In the genomic region with DNA sequence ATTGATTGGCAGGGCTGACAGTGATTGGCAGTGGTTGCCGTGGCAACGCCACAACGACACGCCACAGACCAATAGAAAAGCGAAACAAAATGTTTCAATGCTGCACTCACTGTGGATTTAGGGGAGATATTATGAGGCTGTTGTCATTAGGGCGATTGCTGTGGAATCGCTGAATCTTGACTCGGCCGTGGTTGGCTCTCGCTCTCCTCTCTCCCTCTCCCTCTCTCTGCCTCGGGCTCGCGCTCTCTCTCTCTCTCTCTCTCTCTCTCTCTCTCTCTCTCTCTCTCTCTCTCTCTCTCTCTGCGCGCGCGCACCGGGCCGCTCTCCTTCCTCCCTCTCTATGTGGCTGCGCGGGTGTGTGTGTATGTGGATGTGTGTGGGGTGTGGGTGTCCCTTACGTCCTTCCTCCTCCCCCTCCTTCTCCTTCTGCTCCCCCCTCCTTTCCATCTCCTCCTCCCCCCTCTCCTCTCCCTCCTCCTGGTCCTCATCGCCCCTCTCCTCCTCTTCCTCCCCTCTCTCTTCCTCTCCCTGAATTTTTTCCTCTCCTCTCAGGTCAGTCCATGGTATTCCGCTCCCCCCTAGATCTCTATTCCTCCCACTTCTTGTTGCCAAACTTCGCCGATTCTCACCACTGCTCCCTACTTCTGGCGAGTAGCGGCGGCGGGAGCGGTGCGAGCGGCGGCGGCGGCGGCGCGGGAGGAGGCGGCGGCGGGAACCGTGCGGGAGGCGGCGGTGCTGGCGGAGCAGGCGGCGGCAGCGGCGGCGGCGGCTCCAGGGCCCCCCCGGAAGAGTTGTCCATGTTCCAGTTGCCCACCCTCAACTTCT, we compare ENCODE assay signal across 8 mouse cellular contexts. TPM values are rescaled to one million over a fixed set of nuclear protein-coding genes. Genes with fewer than 3 reads are reported as not detected.
DNase-seq lines count a peak whose midpoint lies in the region; ATAC-seq and TF ChIP-seq lines count a peak whose summit lies in the region.
"Had no signal": no experiment of that assay in that cellular context is flagged by ENCODE, and none has a peak within 500 bp of the region (broad histone marks: within the 10 kb centered on the region; RNA-seq: fewer than 3 reads in every experiment).

No protein-coding gene starts in this region.

- no peak overlapping the region for H3K9ac ChIP-seq in lung, postnatal 0 days (replicated peaks; ENCODE audit: low read depth)
- peak overlapping the region; percentile 91 for H3K9ac ChIP-seq in forebrain, embryonic 11.5 days (ENCODE audit: low read length)
- H3K9ac ChIP-seq in liver, embryonic 12.5 days, result no peak overlapping the region
- no peak overlapping the region for H3K9ac ChIP-seq in stomach, postnatal 0 days (ENCODE audit: low read length)

- no peak for TF ChIP-seq EP300 in lung, postnatal 0 days (IDR thresholded peaks at IDR 0.05)
- no peak for TF ChIP-seq EP300 in stomach, postnatal 0 days (optimal IDR thresholded peaks at IDR 0.05)

- no peaks in the 10 kb centered on the region for H3K36me3 ChIP-seq in lung, postnatal 0 days (ENCODE audit: insufficient read depth, low read length)
- no peaks in the 10 kb centered on the region for H3K36me3 ChIP-seq in forebrain, embryonic 11.5 days (ENCODE audit: control insufficient read depth, insufficient read depth, low read length)
- H3K36me3 ChIP-seq in liver, embryonic 12.5 days, result no peaks in the 10 kb centered on the region
- no peaks in the 10 kb centered on the region for H3K36me3 ChIP-seq in stomach, postnatal 0 days (ENCODE audit: control insufficient read depth, insufficient read depth, low read length)

- H3K4me2 ChIP-seq in lung, postnatal 0 days (replicated peaks; ENCODE audit: low read depth, low read length), result peak overlapping the region; percentile 41
- H3K4me2 ChIP-seq in forebrain, embryonic 11.5 days (ENCODE audit: low read depth, low read length, severe bottlenecking), result peak overlapping the region; percentile 71
- H3K4me2 ChIP-seq in liver, embryonic 12.5 days, result peak overlapping the region; percentile 37
- H3K4me2 ChIP-seq in stomach, postnatal 0 days (replicated peaks; ENCODE audit: low read depth), result peak overlapping the region; percentile 42

- ATAC-seq in lung, postnatal 0 days, result no peak
- peak; percentile 68 for ATAC-seq in forebrain, embryonic 11.5 days (replicated peaks; ENCODE audit: low FRiP score)
- ATAC-seq in liver, embryonic 12.5 days, result no peak
- ATAC-seq in stomach, postnatal 0 days (ENCODE audit: low FRiP score, low TSS enrichment), result no peak

- H3K9me3 ChIP-seq in lung, postnatal 0 days (ENCODE audit: low read length), result no peaks in the 10 kb centered on the region
- H3K9me3 ChIP-seq in forebrain, embryonic 11.5 days (ENCODE audit: control insufficient read depth, low read length), result no peaks in the 10 kb centered on the region
- H3K9me3 ChIP-seq in liver, embryonic 12.5 days (replicated peaks), result no peaks in the 10 kb centered on the region
- no peaks in the 10 kb centered on the region for H3K9me3 ChIP-seq in stomach, postnatal 0 days (ENCODE audit: control insufficient read depth, low read length)

- H3K27ac ChIP-seq in lung, postnatal 0 days (ENCODE audit: low read length), result no peak overlapping the region
- peak overlapping the region; percentile 88 for H3K27ac ChIP-seq in forebrain, embryonic 11.5 days (ENCODE audit: low read depth, low read length)
- H3K27ac ChIP-seq in liver, embryonic 12.5 days, result no peak overlapping the region
- no peak overlapping the region for H3K27ac ChIP-seq in stomach, postnatal 0 days (replicated peaks)

- no peak for TF ChIP-seq CTCF in lung, postnatal 0 days (IDR thresholded peaks at IDR 0.05)
- TF ChIP-seq CTCF in stomach, postnatal 0 days (IDR thresholded peaks at IDR 0.05; ENCODE audit: low read depth), result no peak

- H3K27me3 ChIP-seq in lung, postnatal 0 days (replicated peaks; ENCODE audit: insufficient read depth, low read length), result peaks cover 93% of the 10 kb centered on the region
- H3K27me3 ChIP-seq in forebrain, embryonic 11.5 days (ENCODE audit: control insufficient read depth, insufficient read depth, low read length), result peaks cover 50% of the 10 kb centered on the region
- H3K27me3 ChIP-seq in liver, embryonic 12.5 days (replicated peaks), result peaks cover 100% of the 10 kb centered on the region
- H3K27me3 ChIP-seq in stomach, postnatal 0 days (ENCODE audit: control insufficient read depth, insufficient read depth, low read length), result peaks cover 44% of the 10 kb centered on the region

- peak overlapping the region; percentile 12; the same call in 1 of the 2 replicates for H3K4me3 ChIP-seq in lung, postnatal 0 days (ENCODE audit: low read depth, low read length)
- peak overlapping the region; percentile 65 for H3K4me3 ChIP-seq in forebrain, embryonic 11.5 days (ENCODE audit: low read depth, low read length)
- peak overlapping the region; percentile 21 for H3K4me3 ChIP-seq in liver, embryonic 12.5 days
- peak overlapping the region; percentile 33 for H3K4me3 ChIP-seq in stomach, postnatal 0 days (ENCODE audit: low read depth, low read length)

- 1% methylated on average over 52 of the region's 54 CpGs for WGBS in lung, postnatal 0 days
- WGBS in forebrain, embryonic 11.5 days, result under 1% methylated on average over 52 of the region's 54 CpGs
- WGBS in liver, embryonic 12.5 days (ENCODE audit: insufficient replicate concordance), result 1% methylated on average over 36 of the region's 54 CpGs
- under 1% methylated on average over 50 of the region's 54 CpGs for WGBS in stomach, postnatal 0 days

- DNase-seq in lung, postnatal 0 days (ENCODE audit: low spot score), result no peak
- no peak for DNase-seq in lung, postnatal 14 days
- DNase-seq in forebrain, embryonic 11.5 days (ENCODE audit: low spot score), result peak; percentile 79
- no peak for DNase-seq in stomach, postnatal 0 days (ENCODE audit: low spot score)
- no peak for DNase-seq in urinary bladder, postnatal 25 days (ENCODE audit: low spot score)
- no peak for DNase-seq in adrenal gland, postnatal 4 days (ENCODE audit: low spot score in 2 of 2)

- no peaks in the 10 kb centered on the region for H3K4me1 ChIP-seq in lung, postnatal 0 days (ENCODE audit: insufficient read depth, low read depth, low read length)
- peaks cover 27% of the 10 kb centered on the region for H3K4me1 ChIP-seq in forebrain, embryonic 11.5 days (replicated peaks; ENCODE audit: control insufficient read depth, insufficient read depth, low read length)
- 0 out of 2 replicates have a peak, but pooled peaks cover 4% of the 10 kb centered on the region for H3K4me1 ChIP-seq in liver, embryonic 12.5 days
- H3K4me1 ChIP-seq in stomach, postnatal 0 days (replicated peaks; ENCODE audit: control insufficient read depth, insufficient read depth), result no peaks in the 10 kb centered on the region

RNA-seq across cellular contexts. Expression of gene Six3, which starts 7.5 kb away (rescaled TPM):
- polyA plus RNA-seq in lung, postnatal 0 days (2015; fragmentation: Nextera tagmentation; extraction: Ambion mirVana), result not detected in 2 replicates
- polyA plus RNA-seq in forebrain, embryonic 11.5 days (2014; fragmentation: Nextera tagmentation; extraction: Ambion mirVana), result 17.1 and 17.5 TPM in 2 replicates
- not detected in 2 replicates for polyA plus RNA-seq in liver, embryonic 12.5 days (2016; fragmentation: Nextera tagmentation; extraction: Ambion mirVana)
- polyA plus RNA-seq in stomach, postnatal 0 days (2015; fragmentation: Nextera tagmentation; extraction: Ambion mirVana), result not detected in 2 replicates
- total RNA-seq in adrenal gland, postnatal 4 days (2021), result not detected
- total RNA-seq: megakaryocyte progenitor cell, adult 5-6 weeks had no signal

Comparison
In these comparisons a context has a peak if more than half of its experiments do, and no peak if none do; other contexts are left out.
1. H3K4me3 ChIP-seq: peak in every context shown above with its lines; median percentile 65 in forebrain, embryonic 11.5 days; 33 in stomach, postnatal 0 days; 21 in liver, embryonic 12.5 days; 12 in lung, postnatal 0 days.
2. RNA of gene Six3, which starts 7.5 kb away (polyA plus RNA-seq): 17.1 to 17.5 TPM in forebrain, embryonic 11.5 days; not detected in lung, postnatal 0 days, not detected in liver, embryonic 12.5 days and not detected in stomach, postnatal 0 days; every median in the first group is over 10 times any median in the second.
3. Peak in every context shown above with its lines, with median percentiles within 50 percentile points of each other: H3K4me2 ChIP-seq.